9 mouse cellular contexts compared by ENCODE assay signal in genomic region chr8:80865181-80865784, GRCm38 (mm10). TPM values are rescaled to one million over a fixed set of nuclear protein-coding genes. Genes with fewer than 3 reads are reported as not detected.
DNase-seq lines count a peak whose midpoint lies in the region; ATAC-seq lines count a peak whose summit lies in the region.
"Had no signal": no experiment of that assay in that cellular context is flagged by ENCODE, and none has a peak within 500 bp of the region (broad histone marks: within the 10 kb centered on the region; RNA-seq: fewer than 3 reads in every experiment).

No protein-coding gene starts in this region.

- 77% methylated on average over 8 of the region's 8 CpGs for WGBS in kidney, embryonic 16.5 days
- 70% methylated on average over 8 of the region's 8 CpGs for WGBS in embryonic facial prominence, embryonic 12.5 days
- WGBS in hindbrain, embryonic 14.5 days: 61% methylated on average over 8 of the region's 8 CpGs

- no peaks in the 10 kb centered on the region for H3K36me3 ChIP-seq in kidney, embryonic 16.5 days (ENCODE audit: insufficient read depth, low read length)
- H3K36me3 ChIP-seq in embryonic facial prominence, embryonic 12.5 days: peaks cover 3% of the 10 kb centered on the region; the same call in 1 of the 2 replicates
- no peaks in the 10 kb centered on the region for H3K36me3 ChIP-seq in hindbrain, embryonic 14.5 days (replicated peaks; ENCODE audit: control insufficient read depth, insufficient read depth)

- peak; percentile 29 to 60 for DNase-seq in kidney, postnatal 36 days
- peak; percentile 34 for DNase-seq in hindbrain, embryonic 14.5 days (ENCODE audit: low spot score)
- DNase-seq in lung, postnatal 36 days: peak; percentile 75
- no peak for DNase-seq in thymus, postnatal 36 days
- DNase-seq in thymus, postnatal 4 days: no peak
- no peak for DNase-seq in adrenal gland, postnatal 4 days (ENCODE audit: low spot score in 2 of 2)

- ATAC-seq in kidney, embryonic 16.5 days (ENCODE audit: low FRiP score, low TSS enrichment): no peak
- ATAC-seq in embryonic facial prominence, embryonic 12.5 days (ENCODE audit: insufficient number of reproducible peaks, insufficient read depth, low FRiP score, low TSS enrichment): no peak
- ATAC-seq in hindbrain, embryonic 14.5 days (ENCODE audit: low FRiP score): peak; percentile 46; the same call in 1 of the 2 replicates

- H3K4me2 ChIP-seq in kidney, embryonic 16.5 days (replicated peaks; ENCODE audit: low read depth, low read length): no peak overlapping the region
- H3K4me2 ChIP-seq in embryonic facial prominence, embryonic 12.5 days (replicated peaks): no peak overlapping the region
- H3K4me2 ChIP-seq in hindbrain, embryonic 14.5 days (replicated peaks): no peak overlapping the region

- no peak overlapping the region for H3K9ac ChIP-seq in kidney, embryonic 16.5 days (replicated peaks; ENCODE audit: low read length)
- H3K9ac ChIP-seq in embryonic facial prominence, embryonic 12.5 days: no peak overlapping the region
- no peak overlapping the region for H3K9ac ChIP-seq in hindbrain, embryonic 14.5 days

- no peak overlapping the region for H3K27ac ChIP-seq in kidney, embryonic 16.5 days (ENCODE audit: low read length)
- peak overlapping the region; percentile 3; the same call in 1 of the 2 replicates for H3K27ac ChIP-seq in embryonic facial prominence, embryonic 12.5 days
- H3K27ac ChIP-seq in hindbrain, embryonic 14.5 days: peak overlapping the region; percentile 53; the same call in 1 of the 2 replicates

- H3K4me1 ChIP-seq in kidney, embryonic 16.5 days (ENCODE audit: insufficient read depth, low read length): peaks cover 36% of the 10 kb centered on the region
- peaks cover 20% of the 10 kb centered on the region for H3K4me1 ChIP-seq in embryonic facial prominence, embryonic 12.5 days
- H3K4me1 ChIP-seq in hindbrain, embryonic 14.5 days (replicated peaks; ENCODE audit: control insufficient read depth, insufficient read depth, low read length): peaks cover 21% of the 10 kb centered on the region

- no peaks in the 10 kb centered on the region for H3K9me3 ChIP-seq in kidney, embryonic 16.5 days (ENCODE audit: low read length)
- no peaks in the 10 kb centered on the region for H3K9me3 ChIP-seq in embryonic facial prominence, embryonic 12.5 days
- no peaks in the 10 kb centered on the region for H3K9me3 ChIP-seq in hindbrain, embryonic 14.5 days (ENCODE audit: control insufficient read depth, low read length)

- no peaks in the 10 kb centered on the region for H3K27me3 ChIP-seq in kidney, embryonic 16.5 days (ENCODE audit: insufficient read depth, low read length)
- H3K27me3 ChIP-seq in embryonic facial prominence, embryonic 12.5 days: no peaks in the 10 kb centered on the region
- no peaks in the 10 kb centered on the region for H3K27me3 ChIP-seq in hindbrain, embryonic 14.5 days (ENCODE audit: control insufficient read depth, insufficient read depth, low read length)

- no peak overlapping the region for H3K4me3 ChIP-seq in kidney, embryonic 16.5 days (ENCODE audit: low read length)
- H3K4me3 ChIP-seq in embryonic facial prominence, embryonic 12.5 days: no peak overlapping the region
- H3K4me3 ChIP-seq in hindbrain, embryonic 14.5 days (replicated peaks; ENCODE audit: low read length): no peak overlapping the region
- H3K4me3 ChIP-seq: myocyte had no signal

RNA-seq across cellular contexts. Expression of gene Gab1, which starts 15.0 kb away (rescaled TPM):
- polyA plus RNA-seq in kidney, embryonic 16.5 days (2015; fragmentation: Nextera tagmentation; extraction: Ambion mirVana): 14.7 and 15.6 TPM in 2 replicates
- 24.4 and 26.9 TPM in 2 replicates for polyA plus RNA-seq in embryonic facial prominence, embryonic 12.5 days (2016; fragmentation: Nextera tagmentation; extraction: Ambion mirVana)
- 16.3 and 16.6 TPM in 2 replicates for polyA plus RNA-seq in hindbrain, embryonic 14.5 days (2014; fragmentation: Nextera tagmentation; extraction: Ambion mirVana)
- total RNA-seq in adrenal gland, postnatal 4 days (2021): 10 to 100 TPM; 34.6 TPM

Comparison
In these comparisons a context has a peak if more than half of its experiments do, and no peak if none do; other contexts are left out.
1. DNase-seq: peak in kidney, postnatal 36 days (2 of 2), hindbrain, embryonic 14.5 days (single experiment) and lung, postnatal 36 days (single experiment); none in thymus, postnatal 36 days (0 of 2), thymus, postnatal 4 days (single experiment) and adrenal gland, postnatal 4 days (0 of 2).